Mouse (Mus musculus) hindbrain, embryonic 10.5 days (tissue): ENCODE data around the gene Mvb12a. TPM values are rescaled to one million over a fixed set of nuclear protein-coding genes. Genes with fewer than 3 reads are reported as not detected.

Experiments used
- DNase-seq: peaks from one replicate; pipeline ENCODE4 v3.0.0-alpha.2; 2017; ENCODE audit warnings: low spot score
- H3K27ac ChIP-seq: fragments of 300-500 bp; sonication (generic); 2 replicates; pipeline ENCODE4 v1.5.1; 2016; ENCODE audit warnings: mild to moderate bottlenecking, moderate library complexity
- H3K27me3 ChIP-seq: fragments of 300-500 bp; sonication (generic); 2 replicates; pipeline ENCODE4 v1.6.1; 2016; ENCODE audit warnings: mild to moderate bottlenecking; ENCODE audit not compliant: poor library complexity, insufficient read depth, severe bottlenecking
- H3K36me3 ChIP-seq: fragments of 300-500 bp; sonication (generic); 2 replicates; pipeline ENCODE4 v1.6.1; 2016; ENCODE audit warnings: mild to moderate bottlenecking, moderate library complexity
- H3K4me1 ChIP-seq: fragments of 300-500 bp; sonication (generic); replicated peaks from 2 replicates; pipeline ENCODE4 v1.6.1; 2016; ENCODE audit warnings: mild to moderate bottlenecking
- H3K4me3 ChIP-seq: fragments of 300-500 bp; sonication (generic); 2 replicates; pipeline ENCODE4 v1.5.1; 2016; ENCODE audit warnings: mild to moderate bottlenecking, moderate library complexity
- H3K9me3 ChIP-seq: fragments of 300-500 bp; sonication (generic); 2 replicates; pipeline ENCODE4 v1.6.1; 2016; ENCODE audit warnings: mild to moderate bottlenecking, moderate library complexity
- WGBS: fragments of 180-500 bp; shearing (Covaris S2); methylation state at CpG from one replicate; pipeline ENCODE4 v1.1.7; 2016; 5-methylcytosine and 5-hydroxymethylcytosine counted together
- polyA plus RNA-seq: library from polyadenylated mRNA; unstranded; fragments of >200 nt; fragmentation: Nextera tagmentation; extraction: Ambion mirVana; gene quantifications from 2 replicates; pipeline ENCODE4 v1.2.1, GENCODE M21; 2016

Mvb12a gene
- 68.7 and 71.6 TPM in 2 replicates for polyA plus RNA-seq

- Histone ChIP-seq H3K27ac (peak within 1 kb of the TSS; percentile 88), H3K4me1 (peaks cover 16% of the 10 kb centered on the region), H3K4me3 (peak within 1 kb of the TSS; percentile 89), H3K9me3 (no peaks in the 10 kb centered on the region), H3K27me3 (peaks cover 9% of the 10 kb centered on the region), H3K36me3 (peaks cover 27% of the 10 kb centered on the region)
- under 1% methylated on average over 55 of the region's 55 CpGs for WGBS
- peak; percentile 97 for DNase-seq
These were observed at the start of gene Mvb12a for GRCm38 (mm10) chr8:71542632-71543343. Gene Mvb12a (plus strand): TSS chr8:71542922.

DNA sequence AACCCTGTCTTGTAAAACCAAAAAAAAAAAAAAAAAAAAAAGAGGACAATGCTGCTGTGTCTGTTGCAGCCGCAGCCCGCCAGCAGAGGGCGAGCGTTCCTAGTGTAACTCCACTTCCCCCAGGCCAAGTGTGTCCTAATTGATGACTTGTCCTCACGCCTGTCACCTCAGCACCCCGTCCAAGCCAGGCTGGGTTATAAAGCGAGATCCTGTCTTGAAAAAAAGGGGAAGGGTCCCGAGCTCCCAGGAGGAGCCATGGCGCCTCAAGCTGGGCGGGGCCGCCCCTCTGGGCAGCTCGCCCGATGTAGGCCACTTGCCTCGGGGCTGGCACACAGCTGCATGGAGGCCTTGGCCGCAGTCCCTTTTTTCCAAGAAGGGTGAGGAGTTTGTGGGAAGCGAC lies 47.7 kb upstream of the Mvb12a start:
- H3K4me3 ChIP-seq = no peak overlapping the region
- H3K4me1 ChIP-seq = peaks cover 39% of the 10 kb centered on the region
- no peaks in the 10 kb centered on the region for H3K9me3 ChIP-seq
- WGBS = 30% methylated on average over 16 of the region's 16 CpGs
- no peaks in the 10 kb centered on the region for H3K27me3 ChIP-seq
- peak; percentile 80 for DNase-seq
- 0 out of 2 replicates have a peak overlapping the region, but pooled peaks have one; percentile 2 for H3K27ac ChIP-seq
- H3K36me3 ChIP-seq = peaks cover 48% of the 10 kb centered on the region

GRCm38 (mm10) chr8:71495811-71496210 lies 46.9 kb upstream of the Mvb12a start:
- Histone ChIP-seq H3K36me3 (peaks cover 40% of the 10 kb centered on the region), H3K9me3 (no peaks in the 10 kb centered on the region), H3K27ac (0 out of 2 replicates have a peak overlapping the region, but pooled peaks have one; percentile 56), H3K4me3 (no peak overlapping the region), H3K27me3 (no peaks in the 10 kb centered on the region), H3K4me1 (peaks cover 36% of the 10 kb centered on the region)
- 95% methylated on average over 5 of the region's 5 CpGs for WGBS
- DNase-seq = no peak

- Histone ChIP-seq H3K27ac (peak overlapping the region; percentile 60), H3K9me3 (no peaks in the 10 kb centered on the region), H3K4me1 (peaks cover 36% of the 10 kb centered on the region), H3K4me3 (no peak overlapping the region), H3K36me3 (peaks cover 33% of the 10 kb centered on the region), H3K27me3 (no peaks in the 10 kb centered on the region)
- 49% methylated on average over 11 of the region's 11 CpGs for WGBS
- no peak for DNase-seq
These were observed 46.2 kb upstream of the Mvb12a start for GRCm38 (mm10) chr8:71496481-71496880.

DNA sequence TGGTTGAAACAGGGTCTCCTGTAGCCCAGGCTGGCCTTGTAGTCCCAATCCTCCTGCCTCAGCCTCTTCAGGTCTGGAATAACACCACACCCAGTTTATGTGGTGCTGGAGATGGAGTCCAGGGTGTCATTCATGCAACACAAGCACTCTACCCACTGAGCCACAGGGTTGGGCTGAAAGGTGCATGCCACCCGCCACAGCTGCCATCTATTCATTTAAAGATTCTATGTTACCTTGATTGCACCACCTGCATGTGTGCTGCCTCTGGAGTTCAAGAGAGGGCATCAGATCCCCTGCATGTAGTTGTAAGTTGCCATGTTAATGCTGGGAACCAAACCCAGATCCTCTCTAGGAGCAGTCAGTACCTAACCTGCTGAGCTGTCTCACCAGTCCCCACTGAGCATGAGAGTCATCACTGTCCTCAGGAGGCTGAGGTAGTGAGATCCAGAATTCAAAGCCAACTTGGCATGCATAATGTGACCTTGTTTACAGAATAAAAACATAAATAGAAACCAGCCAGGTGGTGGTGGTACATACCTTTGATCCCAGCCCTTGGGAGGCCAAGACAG lies 45.6 kb upstream of the Mvb12a start:
- no peaks in the 10 kb centered on the region for H3K9me3 ChIP-seq
- H3K4me1 ChIP-seq = peaks cover 36% of the 10 kb centered on the region
- H3K27me3 ChIP-seq = no peaks in the 10 kb centered on the region
- no peak overlapping the region for H3K27ac ChIP-seq
- DNase-seq = no peak
- 93% methylated on average over 1 of the region's 1 CpGs for WGBS
- H3K36me3 ChIP-seq = peaks cover 27% of the 10 kb centered on the region
- no peak overlapping the region for H3K4me3 ChIP-seq

GRCm38 (mm10) chr8:71497881-71498501 lies 44.7 kb upstream of the Mvb12a start:
- Histone ChIP-seq H3K27ac (peak overlapping the region; percentile 78), H3K27me3 (no peaks in the 10 kb centered on the region), H3K4me1 (peaks cover 39% of the 10 kb centered on the region), H3K4me3 (peak overlapping the region; percentile 4; the same call in 1 of the 2 replicates), H3K9me3 (no peaks in the 10 kb centered on the region), H3K36me3 (peaks cover 18% of the 10 kb centered on the region)
- no peak for DNase-seq
- 32% methylated on average over 15 of the region's 15 CpGs for WGBS

- Histone ChIP-seq H3K36me3 (peaks cover 9% of the 10 kb centered on the region), H3K4me3 (0 out of 2 replicates have a peak overlapping the region, but pooled peaks have one; percentile 4), H3K27ac (peak overlapping the region; percentile 69), H3K9me3 (no peaks in the 10 kb centered on the region), H3K4me1 (peaks cover 41% of the 10 kb centered on the region), H3K27me3 (no peaks in the 10 kb centered on the region)
- 41% methylated on average over 16 of the region's 16 CpGs for whole genome bisulfite sequencing
- peak; percentile 44 for DNase-seq
These were observed 43.7 kb upstream of the Mvb12a start for GRCm38 (mm10) chr8:71498816-71499690.

- 93% methylated on average over 4 of the region's 4 CpGs for WGBS
- no peak for DNase-seq
- no peak overlapping the region for H3K4me3 ChIP-seq
These were observed 38.4 kb upstream of the Mvb12a start for GRCm38 (mm10) chr8:71504349-71504748.

DNA sequence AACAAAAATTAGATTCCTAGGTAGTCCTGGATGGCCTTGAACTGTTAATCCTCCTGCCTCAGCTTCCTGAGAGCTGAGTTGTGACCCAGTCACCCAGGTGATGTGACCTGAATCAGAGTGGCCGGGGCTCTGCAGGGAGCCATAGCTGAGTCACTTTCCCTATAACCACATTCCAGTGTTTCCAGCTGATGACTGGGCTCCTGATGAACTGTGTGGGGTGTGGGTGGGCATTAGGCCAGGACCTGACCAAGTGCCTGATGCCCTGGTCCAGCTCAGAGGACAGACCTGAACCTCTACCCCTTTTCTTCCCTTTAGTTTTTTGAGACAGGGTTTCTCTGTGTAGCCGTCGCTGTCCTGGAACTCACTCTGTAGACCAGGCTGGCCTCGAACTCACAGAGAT lies 37.4 kb upstream of the Mvb12a start:
- H3K9me3 ChIP-seq = no peaks in the 10 kb centered on the region
- H3K36me3 ChIP-seq = no peaks in the 10 kb centered on the region
- no peak overlapping the region for H3K27ac ChIP-seq
- peaks cover 60% of the 10 kb centered on the region for H3K27me3 ChIP-seq
- WGBS = 94% methylated on average over 4 of the region's 4 CpGs
- H3K4me1 ChIP-seq = peaks cover 30% of the 10 kb centered on the region
- no peak for DNase-seq
- H3K4me3 ChIP-seq = no peak overlapping the region

More at GRCm38 (mm10) chr8:71504349-71504748, 38.4 kb upstream of the Mvb12a start:
- peaks cover 25% of the 10 kb centered on the region for H3K4me1 ChIP-seq
- H3K36me3 ChIP-seq = no peaks in the 10 kb centered on the region
- H3K27me3 ChIP-seq = peaks cover 50% of the 10 kb centered on the region
- no peaks in the 10 kb centered on the region for H3K9me3 ChIP-seq
- no peak overlapping the region for H3K27ac ChIP-seq

GRCm38 (mm10) chr8:71505979-71506378 lies 36.7 kb upstream of the Mvb12a start:
- Histone ChIP-seq H3K4me3 (no peak overlapping the region), H3K27ac (no peak overlapping the region), H3K36me3 (no peaks in the 10 kb centered on the region), H3K27me3 (peaks cover 66% of the 10 kb centered on the region), H3K4me1 (peaks cover 30% of the 10 kb centered on the region), H3K9me3 (no peaks in the 10 kb centered on the region)
- 85% methylated on average over 4 of the region's 4 CpGs for WGBS
- no peak for DNase-seq

GRCm38 (mm10) chr8:71507589-71508104 lies 35.1 kb upstream of the Mvb12a start:
- under 1% methylated on average over 61 of the region's 61 CpGs for WGBS
- peaks cover 76% of the 10 kb centered on the region for H3K27me3 ChIP-seq

GRCm38 (mm10) chr8:71509316-71509715 lies 33.4 kb upstream of the Mvb12a start:
- WGBS = 69% methylated on average over 2 of the region's 2 CpGs
- Histone ChIP-seq H3K27me3 (peaks cover 76% of the 10 kb centered on the region), H3K4me3 (peak overlapping the region; percentile 24; the same call in 1 of the 2 replicates)

More at GRCm38 (mm10) chr8:71507589-71508104, 35.1 kb upstream of the Mvb12a start:
- peaks cover 38% of the 10 kb centered on the region for H3K4me1 ChIP-seq
- no peaks in the 10 kb centered on the region for H3K36me3 ChIP-seq
- H3K9me3 ChIP-seq = no peaks in the 10 kb centered on the region
- peak; percentile 84 for DNase-seq
- H3K27ac ChIP-seq = peak overlapping the region; percentile 50; the same call in 1 of the 2 replicates
- H3K4me3 ChIP-seq = peak overlapping the region; percentile 57

More at GRCm38 (mm10) chr8:71509316-71509715, 33.4 kb upstream of the Mvb12a start:
- Histone ChIP-seq H3K27ac (no peak overlapping the region), H3K9me3 (no peaks in the 10 kb centered on the region), H3K4me1 (peaks cover 37% of the 10 kb centered on the region), H3K36me3 (no peaks in the 10 kb centered on the region)
- no peak for DNase-seq
